9 mouse cellular contexts compared by ENCODE assay signal in the genomic region with DNA sequence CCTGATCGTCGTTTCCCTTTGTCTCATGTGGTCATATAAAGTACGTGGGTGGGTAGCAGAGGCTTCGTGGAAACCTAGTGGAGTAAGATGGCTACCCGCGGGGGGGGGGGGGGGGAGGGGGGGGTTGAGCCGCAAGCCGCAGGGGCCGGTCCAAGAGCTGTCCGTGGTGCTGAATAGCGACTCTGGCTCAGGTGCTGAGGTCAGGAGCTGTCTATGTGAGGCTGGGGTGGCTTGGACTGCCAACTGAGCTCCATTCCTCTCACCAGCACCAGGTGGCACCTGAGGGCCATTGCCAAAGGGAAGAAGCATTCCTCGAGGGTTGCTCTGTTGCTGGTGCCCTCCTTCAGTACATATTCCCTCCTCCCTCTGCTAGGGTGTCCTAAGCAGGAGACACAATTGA. TPM values are rescaled to one million over a fixed set of nuclear protein-coding genes. Genes with fewer than 3 reads are reported as not detected.
DNase-seq lines count a peak whose midpoint lies in the region; ATAC-seq and TF ChIP-seq lines count a peak whose summit lies in the region.
"Had no signal": no experiment of that assay in that cellular context is flagged by ENCODE, and none has a peak within 500 bp of the region (broad histone marks: within the 10 kb centered on the region; RNA-seq: fewer than 3 reads in every experiment).

No protein-coding gene starts in this region.

- H3K9me3 ChIP-seq in liver, embryonic 12.5 days (replicated peaks) = no peaks in the 10 kb centered on the region
- H3K9me3 ChIP-seq: hindbrain, embryonic 15.5 days had no signal

- no peaks in the 10 kb centered on the region for H3K36me3 ChIP-seq in thymus, adult 2 months (ENCODE audit: control insufficient read depth, insufficient read depth, low read length)
- no peaks in the 10 kb centered on the region for H3K36me3 ChIP-seq in liver, embryonic 12.5 days
- H3K36me3 ChIP-seq: hindbrain, embryonic 15.5 days had no signal

- 3% methylated on average over 12 of the region's 12 CpGs for WGBS in thymus, adult 2 months
- 8% methylated on average over 9 of the region's 12 CpGs for WGBS in liver, embryonic 12.5 days (ENCODE audit: insufficient replicate concordance)

- peak overlapping the region; percentile 33 for H3K4me2 ChIP-seq in liver, embryonic 12.5 days
- H3K4me2 ChIP-seq: hindbrain, embryonic 15.5 days had no signal

- no peak overlapping the region for H3K4me3 ChIP-seq in thymus, adult 2 months (ENCODE audit: control insufficient read depth, insufficient read depth, low read length)
- H3K4me3 ChIP-seq in liver, embryonic 12.5 days = no peak overlapping the region
- H3K4me3 ChIP-seq: hindbrain, embryonic 15.5 days had no signal

- no peaks in the 10 kb centered on the region for H3K4me1 ChIP-seq in thymus, adult 2 months (replicated peaks; ENCODE audit: control insufficient read depth, insufficient read depth, low read length)
- H3K4me1 ChIP-seq in liver, embryonic 12.5 days = peaks cover 31% of the 10 kb centered on the region
- H3K4me1 ChIP-seq: hindbrain, embryonic 15.5 days had no signal

- no peak for DNase-seq in cerebellum, adult 9-11 months
- DNase-seq in thymus, adult 2 months = peak; percentile 30
- DNase-seq in thymus, adult 18-20 months = no peak
- peak; percentile 80 for DNase-seq in heart, postnatal 4 days
- DNase-seq in retina, postnatal 1 day = peak; percentile 52
- DNase-seq in left cerebral cortex, adult 8-10 months (ENCODE audit: low spot score in 2 of 2) = no peak

- no peak overlapping the region; the same call in 1 of the 2 replicates for H3K9ac ChIP-seq in liver, embryonic 12.5 days
- H3K9ac ChIP-seq: hindbrain, embryonic 15.5 days had no signal

- TF ChIP-seq POLR2A in thymus, adult 2 months (IDR thresholded peaks at IDR 0.05; ENCODE audit: control insufficient read depth, extremely low read depth, insufficient read depth, low read length, poor library complexity) = no peak

- ATAC-seq in cerebellum, adult (ENCODE audit: insufficient number of reproducible peaks, low FRiP score, low TSS enrichment) = peak; percentile 58; the same call in 1 of the 2 replicates
- no peak for ATAC-seq in liver, embryonic 12.5 days

- no peak for TF ChIP-seq CTCF in thymus, adult 2 months (IDR thresholded peaks at IDR 0.05; ENCODE audit: borderline replicate concordance, control insufficient read depth, extremely low read depth, insufficient read depth, low read length, poor library complexity)

- H3K27ac ChIP-seq in thymus, adult 2 months (ENCODE audit: control insufficient read depth, insufficient read depth, low read length) = no peak overlapping the region
- H3K27ac ChIP-seq in liver, embryonic 12.5 days = no peak overlapping the region
- H3K27ac ChIP-seq: hindbrain, embryonic 15.5 days had no signal

- H3K27me3 ChIP-seq in thymus, adult 2 months (ENCODE audit: control insufficient read depth, insufficient read depth, low read length) = no peaks in the 10 kb centered on the region; the same call in 1 of the 2 replicates
- no peaks in the 10 kb centered on the region for H3K27me3 ChIP-seq in liver, embryonic 12.5 days (replicated peaks)

RNA-seq across cellular contexts. Expression of a gene that starts 31.0 kb away (rescaled TPM):
- polyA plus RNA-seq in thymus, adult 2 months (2012; rRNA removed) = 138 and 139 TPM in 2 replicates
- 100 to 1,000 TPM; 199 to 200 TPM for total RNA-seq in heart, postnatal 4 days (2021)
- 332 and 346 TPM in 2 replicates for polyA plus RNA-seq in liver, embryonic 12.5 days (2016; fragmentation: Nextera tagmentation; extraction: Ambion mirVana)
- total RNA-seq in left cerebral cortex, adult 8-10 months (2022) = 100 to 1,000 TPM; 107 to 120 (median 113) TPM

RNA-seq across cellular contexts. Expression of a gene that starts 44.7 kb away (rescaled TPM):
- 55.6 and 56.4 TPM in 2 replicates for polyA plus RNA-seq in thymus, adult 2 months (2012; rRNA removed)
- total RNA-seq in heart, postnatal 4 days (2021) = 10 to 100 TPM; 27.8 to 34.2 TPM
- polyA plus RNA-seq in liver, embryonic 12.5 days (2016; fragmentation: Nextera tagmentation; extraction: Ambion mirVana) = 18.5 and 20.3 TPM in 2 replicates
- total RNA-seq in left cerebral cortex, adult 8-10 months (2022) = 10 to 100 TPM; 25.7 to 34.9 (median 29.0) TPM

RNA-seq across cellular contexts. Expression of a gene that starts 57.1 kb away (rescaled TPM):
- 0.03 and 1.5 TPM in 2 replicates for polyA plus RNA-seq in thymus, adult 2 months (2012; rRNA removed)
- 1 to 10 TPM; 1.1 to 2.9 TPM for total RNA-seq in heart, postnatal 4 days (2021)
- 38.6 and 46.3 TPM in 2 replicates for polyA plus RNA-seq in liver, embryonic 12.5 days (2016; fragmentation: Nextera tagmentation; extraction: Ambion mirVana)
- total RNA-seq in left cerebral cortex, adult 8-10 months (2022) = not detected

Comparison
In these comparisons a context has a peak if more than half of its experiments do, and no peak if none do; other contexts are left out.
1. DNase-seq: peak in thymus, adult 2 months (single experiment), heart, postnatal 4 days (single experiment) and retina, postnatal 1 day (single experiment); none in cerebellum, adult 9-11 months (single experiment), thymus, adult 18-20 months (0 of 2) and left cerebral cortex, adult 8-10 months (0 of 2).